Mouse (Mus musculus) kidney, embryonic 14.5 days (tissue): ENCODE measurements at regions not wholly inside any gene's neighbourhood (a gene's known extent, or its start where the extent isn't known, plus 50 kb on each side); places are given as distances from the start of the nearest gene placed in this dataset.

ENCODE experiments used
- ATAC-seq: fragments of 200-750 bp; cut with Nextera tagmentation; 2 replicates; pipeline ENCODE4 v1.8.0; 2017; ENCODE audit warnings: moderate number of reproducible peaks, mild to moderate bottlenecking, moderate TSS enrichment, moderate library complexity; ENCODE audit not compliant: low FRiP score, low TSS enrichment
- H3K27ac ChIP-seq: fragments of 300-500 bp; sonication (generic); 2 replicates; pipeline ENCODE4 v1.5.1; 2014; ENCODE audit warnings: low read depth, mild to moderate bottlenecking, low read length, moderate library complexity, mixed read lengths
- H3K27me3 ChIP-seq: fragments of 300-500 bp; sonication (generic); 2 replicates; pipeline ENCODE4 v1.6.1; 2014; ENCODE audit warnings: mild to moderate bottlenecking, low read length; ENCODE audit not compliant: control insufficient read depth, insufficient read depth
- H3K36me3 ChIP-seq: fragments of 300-500 bp; sonication (generic); 2 replicates; pipeline ENCODE4 v1.6.1; 2014; ENCODE audit warnings: low read length, mixed read lengths; ENCODE audit not compliant: control insufficient read depth, insufficient read depth
- H3K4me1 ChIP-seq: fragments of 300-500 bp; sonication (generic); 2 replicates; pipeline ENCODE4 v1.6.1; 2014; ENCODE audit warnings: low read length, mixed read lengths; ENCODE audit not compliant: control insufficient read depth, insufficient read depth
- H3K4me2 ChIP-seq: fragments of 300-500 bp; sonication (generic); replicated peaks from 2 replicates; pipeline ENCODE4 v1.6.1; 2014; ENCODE audit warnings: low read depth, mild to moderate bottlenecking, low read length
- H3K4me3 ChIP-seq: fragments of 300-500 bp; sonication (generic); 2 replicates; pipeline ENCODE4 v1.5.1; 2014; ENCODE audit warnings: mild to moderate bottlenecking, low read length
- H3K9ac ChIP-seq: fragments of 300-500 bp; sonication (generic); 2 replicates; pipeline ENCODE4 v1.6.1; 2014; ENCODE audit warnings: low read depth, mild to moderate bottlenecking, low read length, moderate library complexity
- H3K9me3 ChIP-seq: fragments of 300-500 bp; sonication (generic); 2 replicates; pipeline ENCODE4 v1.6.1; 2016; ENCODE audit warnings: low read length; ENCODE audit not compliant: control insufficient read depth
- WGBS: fragments of 180-500 bp; shearing (Covaris S2); extraction: QIAGEN DNeasy Blood & Tissue Kit; methylation state at CpG from one replicate; pipeline ENCODE4 v1.1.7; 2014; 5-methylcytosine and 5-hydroxymethylcytosine counted together

GRCm38 (mm10) chr16:97234321-97234720, 63.8 kb upstream of the Dscam start:
- no peak for ATAC-seq
- no peak overlapping the region for H3K4me2 ChIP-seq
- H3K27me3 ChIP-seq, result no peaks in the 10 kb centered on the region
- H3K9ac ChIP-seq, result no peak overlapping the region
- H3K36me3 ChIP-seq, result no peaks in the 10 kb centered on the region
- H3K9me3 ChIP-seq, result no peaks in the 10 kb centered on the region
- no peak overlapping the region for H3K27ac ChIP-seq
- WGBS, result 32% methylated on average over 3 of the region's 3 CpGs
- no peak overlapping the region for H3K4me3 ChIP-seq
- no peaks in the 10 kb centered on the region for H3K4me1 ChIP-seq

- Histone ChIP-seq H3K4me3 (no peak overlapping the region), H3K27ac (no peak overlapping the region), H3K9ac (no peak overlapping the region), H3K9me3 (no peaks in the 10 kb centered on the region), H3K4me2 (no peak overlapping the region), H3K4me1 (no peaks in the 10 kb centered on the region), H3K27me3 (no peaks in the 10 kb centered on the region), H3K36me3 (no peaks in the 10 kb centered on the region)
- ATAC-seq, result no peak
- 78% methylated on average over 5 of the region's 5 CpGs for WGBS
These were observed 69.1 kb upstream of the Dscam start for GRCm38 (mm10) chr16:97239626-97240025.

GRCm38 (mm10) chr16:97240085-97240484, 69.5 kb upstream of the Dscam start:
- H3K27ac ChIP-seq, result no peak overlapping the region
- WGBS, result 85% methylated on average over 7 of the region's 7 CpGs

GRCm38 (mm10) chr16:97240859-97241360, 70.4 kb upstream of the Dscam start:
- no peaks in the 10 kb centered on the region for H3K9me3 ChIP-seq
- no peaks in the 10 kb centered on the region for H3K27me3 ChIP-seq
- no peak for ATAC-seq
- no peak overlapping the region for H3K4me3 ChIP-seq
- H3K9ac ChIP-seq, result no peak overlapping the region
- WGBS, result 75% methylated on average over 8 of the region's 8 CpGs
- no peaks in the 10 kb centered on the region for H3K36me3 ChIP-seq
- H3K4me1 ChIP-seq, result no peaks in the 10 kb centered on the region
- H3K4me2 ChIP-seq, result no peak overlapping the region
- H3K27ac ChIP-seq, result no peak overlapping the region

More at GRCm38 (mm10) chr16:97240085-97240484, 69.5 kb upstream of the Dscam start:
- Histone ChIP-seq H3K36me3 (no peaks in the 10 kb centered on the region), H3K27me3 (no peaks in the 10 kb centered on the region), H3K4me1 (no peaks in the 10 kb centered on the region), H3K4me3 (no peak overlapping the region), H3K9me3 (no peaks in the 10 kb centered on the region), H3K9ac (no peak overlapping the region), H3K4me2 (no peak overlapping the region)
- ATAC-seq, result no peak

GRCm38 (mm10) chr16:97241639-97242038, 71.1 kb upstream of the Dscam start:
- Histone ChIP-seq H3K4me1 (no peaks in the 10 kb centered on the region), H3K9me3 (no peaks in the 10 kb centered on the region), H3K4me3 (no peak overlapping the region), H3K27ac (no peak overlapping the region), H3K9ac (no peak overlapping the region), H3K4me2 (no peak overlapping the region), H3K36me3 (no peaks in the 10 kb centered on the region), H3K27me3 (no peaks in the 10 kb centered on the region)
- no peak for ATAC-seq

GRCm38 (mm10) chr16:97250488-97250887, 79.9 kb upstream of the Dscam start:
- Histone ChIP-seq H3K9ac (no peak overlapping the region), H3K36me3 (no peaks in the 10 kb centered on the region), H3K4me2 (no peak overlapping the region), H3K4me3 (no peak overlapping the region), H3K27me3 (no peaks in the 10 kb centered on the region), H3K27ac (no peak overlapping the region), H3K9me3 (no peaks in the 10 kb centered on the region), H3K4me1 (no peaks in the 10 kb centered on the region)
- ATAC-seq, result no peak
- WGBS, result 66% methylated on average over 6 of the region's 6 CpGs

GRCm38 (mm10) chr16:97252551-97252950, 82.0 kb upstream of the Dscam start:
- 86% methylated on average over 1 of the region's 1 CpGs for WGBS
- ATAC-seq, result no peak
- no peak overlapping the region for H3K9ac ChIP-seq
- H3K4me2 ChIP-seq, result no peak overlapping the region
- no peaks in the 10 kb centered on the region for H3K27me3 ChIP-seq
- H3K36me3 ChIP-seq, result no peaks in the 10 kb centered on the region
- H3K27ac ChIP-seq, result no peak overlapping the region
- no peaks in the 10 kb centered on the region for H3K9me3 ChIP-seq
- no peak overlapping the region for H3K4me3 ChIP-seq
- H3K4me1 ChIP-seq, result no peaks in the 10 kb centered on the region

- Histone ChIP-seq H3K4me2 (no peak overlapping the region), H3K27me3 (no peaks in the 10 kb centered on the region), H3K9me3 (no peaks in the 10 kb centered on the region), H3K4me3 (no peak overlapping the region), H3K27ac (no peak overlapping the region), H3K4me1 (no peaks in the 10 kb centered on the region), H3K9ac (no peak overlapping the region), H3K36me3 (no peaks in the 10 kb centered on the region)
- no peak for ATAC-seq
- WGBS, result 38% methylated on average over 2 of the region's 2 CpGs
These were observed 82.6 kb upstream of the Dscam start for GRCm38 (mm10) chr16:97252997-97253635.

- no peak for ATAC-seq
- H3K27ac ChIP-seq, result no peak overlapping the region
- no peaks in the 10 kb centered on the region for H3K4me1 ChIP-seq
- no peak overlapping the region for H3K4me3 ChIP-seq
- no peak overlapping the region for H3K9ac ChIP-seq
- no peaks in the 10 kb centered on the region for H3K9me3 ChIP-seq
- no peaks in the 10 kb centered on the region for H3K27me3 ChIP-seq
- no peaks in the 10 kb centered on the region for H3K36me3 ChIP-seq
- H3K4me2 ChIP-seq, result no peak overlapping the region
- 81% methylated on average over 6 of the region's 6 CpGs for WGBS
These were observed 88.3 kb upstream of the Dscam start for GRCm38 (mm10) chr16:97258821-97259220.
